Mouse (Mus musculus) layer of hippocampus, postnatal 25 days (tissue): ENCODE data around the gene Agr2. TPM values are rescaled to one million over a fixed set of nuclear protein-coding genes. Genes with fewer than 3 reads are reported as not detected.

Experiments used
- total RNA-seq, 2 experiments: library from RNA; stranded (reverse); gene quantifications; 2 replicates each; pipeline ENCODE4 v1.2.3; 2021

The Agr2 gene
- total RNA-seq, 2 experiments from 2014 or later, result not detected

Other genes with a start within 250 kb of the Agr2 start
- gene Agr3, start 67.3 kb upstream of the Agr2 start, total RNA-seq, result not detected
- gene Tspan13, start 49.6 kb downstream of the Agr2 start, total RNA-seq, result 100 to 1,000 TPM; 286 to 292 TPM
- 10 to 100 TPM; 54.8 to 55.7 TPM for gene Ankmy2, start 164.2 kb downstream of the Agr2 start, total RNA-seq
- gene Bzw2, start 165.2 kb downstream of the Agr2 start, total RNA-seq, result 10 to 100 TPM; 60.1 to 75.7 TPM